Mouse (Mus musculus): ENCODE results near the gene Mlh3. TPM values are rescaled to one million over a fixed set of nuclear protein-coding genes. Genes with fewer than 3 reads are reported as not detected.

Gene Mlh3
- polyA plus RNA-seq, 1 experiment from 2014 or later: 7.1 TPM

DNA sequence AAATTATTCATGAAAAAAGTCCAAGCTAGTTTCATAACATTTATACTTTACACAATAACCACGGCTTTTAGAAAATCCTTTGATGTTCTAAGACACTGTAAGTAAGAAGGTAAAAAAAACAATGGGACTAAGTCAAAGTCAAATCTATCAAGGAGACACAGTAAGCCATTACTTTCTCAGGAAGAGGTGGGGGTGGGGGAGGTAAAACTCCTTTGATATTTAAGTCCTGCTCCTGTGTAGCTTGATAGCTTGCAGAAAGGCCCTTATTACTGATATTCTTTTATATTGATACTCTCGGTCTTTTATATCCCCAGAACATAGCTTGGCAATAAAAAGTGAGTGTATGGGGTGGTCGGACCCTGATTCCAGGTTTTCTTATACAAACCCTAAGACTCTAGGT lies 578 bp downstream of the Mlh3 start:
- Histone ChIP-seq H3K27ac (peak overlapping the region; percentile 81), H3K4me1 (replicated peaks; ENCODE audit: insufficient read depth, low read length) (0 out of 2 replicates have a peak, but pooled peaks cover 5% of the 10 kb centered on the region), H3K4me3 (replicated peaks; ENCODE audit: low read depth, low read length) (peak overlapping the region; percentile 42), H3K4me2 (ENCODE audit: low read length) (peak overlapping the region; percentile 61), H3K9me3 (replicated peaks; ENCODE audit: low read length) (no peaks in the 10 kb centered on the region), H3K9ac (ENCODE audit: low read depth, low read length) (peak overlapping the region; percentile 62), H3K27me3 (ENCODE audit: insufficient read depth, low read length) (no peaks in the 10 kb centered on the region), H3K36me3 (ENCODE audit: insufficient read depth, low read length) (no peaks in the 10 kb centered on the region)
- no peak for TF ChIP-seq CTCF (IDR thresholded peaks at IDR 0.05; ENCODE audit: low read depth)
- no peak for DNase-seq (ENCODE audit: low spot score)
- WGBS: 23% methylated on average over 3 of the region's 3 CpGs
- no peak for ATAC-seq (replicated peaks; ENCODE audit: low FRiP score, low read depth)

DNA sequence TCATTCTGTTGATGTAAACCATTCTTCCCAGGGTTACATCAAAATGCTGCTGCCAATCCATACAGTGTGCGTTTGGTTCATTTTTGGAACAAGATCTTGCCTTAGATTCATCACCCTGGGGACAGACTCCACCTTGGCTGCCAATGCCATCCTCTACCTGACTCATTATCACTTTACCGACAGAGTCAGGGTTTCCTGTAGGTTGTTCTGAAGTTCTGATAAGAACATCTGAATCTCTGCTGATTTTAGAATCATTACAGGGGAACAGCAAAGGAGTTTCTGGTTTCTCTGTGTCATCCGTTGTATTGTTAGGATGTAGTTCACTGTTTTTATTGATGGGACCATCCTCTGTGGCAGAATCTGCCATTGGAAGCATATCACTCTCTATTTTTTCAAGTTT lies 4.2 kb downstream of the Mlh3 start:
- Histone ChIP-seq H3K9me3 (replicated peaks; ENCODE audit: low read length) (no peaks in the 10 kb centered on the region), H3K36me3 (ENCODE audit: insufficient read depth, low read length) (no peaks in the 10 kb centered on the region), H3K9ac (ENCODE audit: low read depth, low read length) (no peak overlapping the region), H3K4me2 (ENCODE audit: low read length) (no peak overlapping the region), H3K27me3 (ENCODE audit: insufficient read depth, low read length) (no peaks in the 10 kb centered on the region), H3K4me3 (replicated peaks; ENCODE audit: low read depth, low read length) (no peak overlapping the region), H3K27ac (no peak overlapping the region), H3K4me1 (replicated peaks; ENCODE audit: insufficient read depth, low read length) (0 out of 2 replicates have a peak, but pooled peaks cover 5% of the 10 kb centered on the region)
- ATAC-seq (replicated peaks; ENCODE audit: low FRiP score, low read depth) (no peak), DNase-seq (ENCODE audit: low spot score) (no peak)
- 84% methylated on average over 3 of the region's 3 CpGs for WGBS
- TF ChIP-seq CTCF (IDR thresholded peaks at IDR 0.05; ENCODE audit: low read depth): no peak

DNA sequence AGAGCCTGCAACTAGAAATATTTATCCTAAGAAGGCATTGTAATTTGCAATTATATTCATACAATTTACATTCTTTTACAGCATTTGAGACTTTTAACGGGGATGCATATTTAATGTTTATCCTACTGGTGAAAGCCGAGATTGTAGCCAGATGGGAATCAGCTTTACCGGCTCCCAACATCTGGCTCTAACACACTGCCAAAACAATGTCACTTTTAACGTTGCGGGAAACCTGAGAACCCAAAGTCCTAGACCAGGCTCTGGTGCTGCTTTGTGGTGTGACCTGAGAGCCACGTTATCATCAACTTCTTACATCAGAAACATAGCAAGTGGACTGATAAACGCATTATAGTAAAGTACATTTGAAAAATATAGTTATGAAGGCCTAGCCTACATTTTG lies 5.5 kb downstream of the Mlh3 start:
- no peak overlapping the region for H3K4me3 ChIP-seq (replicated peaks; ENCODE audit: low read depth, low read length)
- H3K4me2 ChIP-seq (ENCODE audit: low read length): no peak overlapping the region
- no peaks in the 10 kb centered on the region for H3K9me3 ChIP-seq (replicated peaks; ENCODE audit: low read length)
- TF ChIP-seq CTCF (IDR thresholded peaks at IDR 0.05; ENCODE audit: low read depth): no peak
- no peak overlapping the region for H3K27ac ChIP-seq
- 0 out of 2 replicates have a peak, but pooled peaks cover 5% of the 10 kb centered on the region for H3K4me1 ChIP-seq (replicated peaks; ENCODE audit: insufficient read depth, low read length)
- H3K9ac ChIP-seq (ENCODE audit: low read depth, low read length): no peak overlapping the region
- DNase-seq (ENCODE audit: low spot score) (no peak), ATAC-seq (replicated peaks; ENCODE audit: low FRiP score, low read depth) (no peak)
- H3K27me3 ChIP-seq (ENCODE audit: insufficient read depth, low read length): no peaks in the 10 kb centered on the region
- H3K36me3 ChIP-seq (ENCODE audit: insufficient read depth, low read length): no peaks in the 10 kb centered on the region
- 21% methylated on average over 7 of the region's 7 CpGs for WGBS

- no peaks in the 10 kb centered on the region for H3K36me3 ChIP-seq (ENCODE audit: insufficient read depth, low read length)
- no peaks in the 10 kb centered on the region for H3K9me3 ChIP-seq (replicated peaks; ENCODE audit: low read length)
- H3K9ac ChIP-seq (ENCODE audit: low read depth, low read length): no peak overlapping the region
- TF ChIP-seq CTCF (IDR thresholded peaks at IDR 0.05; ENCODE audit: low read depth): no peak
- DNase-seq (ENCODE audit: low spot score) (peak; percentile 71), ATAC-seq (replicated peaks; ENCODE audit: low FRiP score, low read depth) (no peak)
- WGBS: 50% methylated on average over 8 of the region's 8 CpGs
- no peak overlapping the region for H3K4me3 ChIP-seq (replicated peaks; ENCODE audit: low read depth, low read length)
- H3K27me3 ChIP-seq (ENCODE audit: insufficient read depth, low read length): no peaks in the 10 kb centered on the region
- H3K4me1 ChIP-seq (replicated peaks; ENCODE audit: insufficient read depth, low read length): 0 out of 2 replicates have a peak, but pooled peaks cover 5% of the 10 kb centered on the region
- H3K4me2 ChIP-seq (ENCODE audit: low read length): no peak overlapping the region
- 0 out of 2 replicates have a peak overlapping the region, but pooled peaks have one; percentile 31 for H3K27ac ChIP-seq
Measured at GRCm38 (mm10) chr12:85264531-85264930, 5.9 kb downstream of the Mlh3 start.

DNA sequence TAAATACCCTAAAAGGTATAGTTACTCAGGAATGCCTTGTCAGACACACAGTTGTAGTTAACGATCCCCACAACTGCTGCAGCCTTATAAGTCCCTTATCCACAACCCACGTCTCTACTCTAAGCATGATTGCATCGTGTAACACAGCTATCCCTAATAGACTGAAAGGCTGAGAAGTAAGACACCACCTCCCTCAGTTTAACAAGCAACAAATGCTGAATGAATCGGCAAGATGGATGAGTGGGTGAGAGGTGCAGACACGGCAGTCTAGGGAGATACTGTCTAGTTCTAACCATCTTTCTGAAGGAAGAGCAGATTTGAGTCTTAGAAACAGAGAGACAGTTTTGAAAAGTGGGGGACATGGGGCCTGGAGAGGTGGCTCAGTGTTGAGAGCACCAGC lies 7.2 kb downstream of the Mlh3 start:
- Histone ChIP-seq H3K27ac (no peak overlapping the region), H3K36me3 (ENCODE audit: insufficient read depth, low read length) (no peaks in the 10 kb centered on the region), H3K4me3 (replicated peaks; ENCODE audit: low read depth, low read length) (no peak overlapping the region), H3K9ac (ENCODE audit: low read depth, low read length) (no peak overlapping the region), H3K4me1 (replicated peaks; ENCODE audit: insufficient read depth, low read length) (0 out of 2 replicates have a peak, but pooled peaks cover 5% of the 10 kb centered on the region), H3K4me2 (ENCODE audit: low read length) (no peak overlapping the region), H3K9me3 (replicated peaks; ENCODE audit: low read length) (no peaks in the 10 kb centered on the region), H3K27me3 (ENCODE audit: insufficient read depth, low read length) (no peaks in the 10 kb centered on the region)
- 71% methylated on average over 5 of the region's 5 CpGs for WGBS
- DNase-seq (ENCODE audit: low spot score) (no peak), ATAC-seq (replicated peaks; ENCODE audit: low FRiP score, low read depth) (no peak)
- TF ChIP-seq CTCF (IDR thresholded peaks at IDR 0.05; ENCODE audit: low read depth): no peak

GRCm38 (mm10) chr12:85262489-85262888 lies 7.9 kb downstream of the Mlh3 start:
- WGBS: 22% methylated on average over 10 of the region's 10 CpGs
- no peaks in the 10 kb centered on the region for H3K36me3 ChIP-seq (ENCODE audit: insufficient read depth, low read length)

More at GRCm38 (mm10) chr12:85262489-85262888, 7.9 kb downstream of the Mlh3 start:
- Histone ChIP-seq H3K4me1 (replicated peaks; ENCODE audit: insufficient read depth, low read length) (0 out of 2 replicates have a peak, but pooled peaks cover 5% of the 10 kb centered on the region), H3K9me3 (replicated peaks; ENCODE audit: low read length) (no peaks in the 10 kb centered on the region), H3K4me3 (replicated peaks; ENCODE audit: low read depth, low read length) (no peak overlapping the region), H3K9ac (ENCODE audit: low read depth, low read length) (no peak overlapping the region), H3K4me2 (ENCODE audit: low read length) (no peak overlapping the region), H3K27ac (no peak overlapping the region), H3K27me3 (ENCODE audit: insufficient read depth, low read length) (no peaks in the 10 kb centered on the region)
- TF ChIP-seq CTCF (IDR thresholded peaks at IDR 0.05; ENCODE audit: low read depth): no peak
- no peak for ATAC-seq (replicated peaks; ENCODE audit: low FRiP score, low read depth)
- peak; percentile 85 for DNase-seq (ENCODE audit: low spot score)
